Mouse (Mus musculus) frontal cortex, postnatal 10 days (tissue): ENCODE measurements around the gene Ren1.
A peak's percentile ranks its signal among the peaks of the same experiment; 100 is the strongest.

Experiments used
- DNase-seq, 2 experiments: peaks; one replicate each; pipeline ENCODE4 v3.0.0; 2022; ENCODE audit warnings: low spot score in 2 of 2, mixed read lengths in 1 of 2

Gene Ren1

DNA sequence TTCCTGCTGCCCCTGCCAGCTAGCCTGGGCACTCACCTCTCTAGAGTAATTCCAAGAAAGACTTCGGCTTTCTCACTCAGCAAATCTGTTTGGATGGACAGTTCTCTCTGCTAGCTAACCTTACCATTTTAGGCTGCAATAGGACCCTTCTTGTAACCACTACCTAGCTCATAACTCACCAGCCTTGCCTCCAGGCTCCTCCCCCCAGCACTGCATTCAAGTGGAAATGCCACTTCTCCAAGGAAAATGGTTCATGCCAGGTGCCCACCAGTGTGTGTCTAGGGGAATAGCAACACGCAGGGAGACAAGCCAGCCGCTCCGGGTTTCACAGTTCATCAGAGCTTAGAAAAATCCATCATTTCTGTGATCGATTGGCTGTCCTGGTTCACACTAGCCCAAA, 27.2 kb downstream of the Ren1 start:
- no peak for DNase-seq

GRCm38 (mm10) chr1:133379254-133379985, 29.1 kb downstream of the Ren1 start:
- DNase-seq, result no peak

GRCm38 (mm10) chr1:133379986-133380320, 29.6 kb downstream of the Ren1 start:
- DNase-seq, result no peak

DNA sequence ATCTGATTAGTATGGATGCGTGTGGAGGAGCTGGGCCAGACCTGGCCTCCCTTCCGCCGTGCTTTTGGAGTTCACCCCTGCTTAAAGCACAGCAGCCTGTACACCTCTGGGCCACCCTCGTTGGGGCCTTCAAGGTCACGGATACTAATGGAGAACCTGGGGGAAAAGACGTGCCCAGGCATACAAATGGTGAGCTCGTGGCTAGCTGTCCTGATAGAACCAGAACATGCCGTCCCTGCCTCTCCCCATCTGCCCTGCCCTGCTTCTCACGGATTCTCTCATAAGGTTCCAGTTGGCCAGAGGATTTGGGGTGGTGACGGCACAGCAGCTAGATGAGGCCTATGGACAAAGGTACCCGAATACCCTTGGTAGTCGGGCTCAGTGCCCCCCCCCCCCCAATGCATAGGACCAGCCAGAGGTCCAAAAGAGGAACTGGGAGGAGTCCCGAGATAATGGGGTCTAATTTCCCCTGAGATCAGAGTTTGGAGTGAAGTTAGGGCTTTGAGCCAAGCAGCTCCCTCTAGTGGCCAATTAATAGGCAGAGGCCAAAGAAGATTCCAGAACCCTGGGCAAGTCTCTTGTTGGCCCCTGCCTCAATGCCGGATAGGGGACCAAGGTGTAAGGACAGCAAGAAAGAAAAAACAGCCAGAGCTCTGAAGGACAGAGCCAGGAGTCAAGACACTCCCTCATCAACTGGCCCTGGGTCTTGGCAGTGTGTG, 30.2 kb downstream of the Ren1 start:
- DNase-seq, result no peak

DNA sequence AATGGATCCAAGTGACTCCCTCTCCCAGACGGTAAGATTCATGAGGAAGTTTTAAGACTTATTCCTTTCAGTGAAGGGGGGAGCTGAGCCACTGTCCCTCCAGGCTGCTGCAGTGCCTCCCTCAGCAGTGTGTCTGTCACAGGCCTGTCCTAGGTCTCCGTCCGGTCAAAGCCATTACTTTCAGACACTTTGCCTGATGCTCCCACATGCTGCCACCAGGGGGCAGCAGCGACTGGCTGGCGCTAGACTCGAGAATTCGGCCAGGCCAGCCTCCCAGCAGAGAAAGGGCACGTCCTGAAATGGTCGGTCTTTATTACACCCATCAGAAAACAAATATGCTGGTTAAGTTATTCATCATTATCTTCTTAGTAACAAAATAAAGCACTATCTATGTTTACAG, 31.7 kb downstream of the Ren1 start:
- DNase-seq, result no peak

DNA sequence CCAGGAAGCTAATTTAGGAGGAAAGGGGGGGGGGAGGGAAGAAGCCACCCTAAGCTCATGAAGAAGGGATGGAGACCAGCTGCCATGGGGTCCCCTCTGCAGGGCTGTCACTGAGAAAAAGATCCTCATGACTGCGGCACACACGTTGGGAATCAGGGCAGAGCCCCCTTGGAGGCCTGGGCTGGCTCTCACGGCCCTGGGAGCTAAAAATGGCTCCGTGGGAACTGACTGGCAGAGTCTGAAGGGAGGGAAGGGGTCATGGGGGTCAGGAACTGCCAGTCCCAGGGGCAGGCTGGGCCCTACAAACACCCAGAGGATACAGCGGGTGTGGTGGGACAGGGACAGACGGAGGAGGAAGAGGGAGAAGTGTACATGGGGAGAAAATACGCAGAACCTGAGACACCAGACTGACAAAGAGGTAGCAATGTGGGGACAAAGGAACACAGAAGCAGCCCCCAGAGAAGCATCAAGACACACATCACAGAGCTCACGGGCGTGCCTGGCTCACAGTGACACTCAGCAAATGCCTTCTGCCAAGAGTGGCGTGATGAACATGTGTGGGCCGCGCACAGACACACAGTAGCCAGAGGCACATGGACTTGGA, 32.3 kb downstream of the Ren1 start:
- no peak for DNase-seq

DNA sequence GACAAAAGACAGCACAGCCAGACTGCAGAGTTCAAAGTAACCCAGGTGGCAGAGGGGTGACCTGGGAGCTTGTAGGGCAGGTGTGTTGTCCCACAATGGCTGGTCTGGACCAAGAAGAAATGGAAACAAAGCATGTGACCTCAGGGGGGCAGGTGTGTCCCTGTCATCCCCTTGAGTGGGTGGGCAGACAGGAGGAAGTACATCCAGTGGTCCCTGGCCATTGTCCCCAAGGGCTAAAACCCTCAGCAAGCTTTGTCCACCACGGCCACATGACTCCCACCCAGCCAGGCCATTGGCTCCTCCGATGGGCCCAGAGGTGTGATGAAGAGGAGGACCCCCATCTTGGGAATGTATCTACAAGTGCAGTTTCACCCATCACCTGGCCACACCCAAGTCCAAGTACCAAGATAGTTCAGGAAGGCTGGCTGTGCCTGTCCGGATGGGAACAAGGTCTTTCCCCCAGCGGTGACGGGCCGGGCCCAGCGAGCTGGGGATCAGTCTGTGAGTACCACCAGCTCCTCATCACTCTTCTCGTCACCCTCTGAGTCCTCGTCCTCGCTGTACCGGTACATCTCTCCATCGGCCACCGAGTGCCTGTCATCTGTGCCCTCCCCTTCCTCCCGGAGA, 33.0 kb downstream of the Ren1 start:
- DNase-seq, result no peak

- peak in 1 of 2 experiments; percentile 61 for DNase-seq
Measured at GRCm38 (mm10) chr1:133385506-133385905, 35.2 kb downstream of the Ren1 start.

- no peak for DNase-seq
Measured at GRCm38 (mm10) chr1:133386209-133386608, 35.9 kb downstream of the Ren1 start.

DNA sequence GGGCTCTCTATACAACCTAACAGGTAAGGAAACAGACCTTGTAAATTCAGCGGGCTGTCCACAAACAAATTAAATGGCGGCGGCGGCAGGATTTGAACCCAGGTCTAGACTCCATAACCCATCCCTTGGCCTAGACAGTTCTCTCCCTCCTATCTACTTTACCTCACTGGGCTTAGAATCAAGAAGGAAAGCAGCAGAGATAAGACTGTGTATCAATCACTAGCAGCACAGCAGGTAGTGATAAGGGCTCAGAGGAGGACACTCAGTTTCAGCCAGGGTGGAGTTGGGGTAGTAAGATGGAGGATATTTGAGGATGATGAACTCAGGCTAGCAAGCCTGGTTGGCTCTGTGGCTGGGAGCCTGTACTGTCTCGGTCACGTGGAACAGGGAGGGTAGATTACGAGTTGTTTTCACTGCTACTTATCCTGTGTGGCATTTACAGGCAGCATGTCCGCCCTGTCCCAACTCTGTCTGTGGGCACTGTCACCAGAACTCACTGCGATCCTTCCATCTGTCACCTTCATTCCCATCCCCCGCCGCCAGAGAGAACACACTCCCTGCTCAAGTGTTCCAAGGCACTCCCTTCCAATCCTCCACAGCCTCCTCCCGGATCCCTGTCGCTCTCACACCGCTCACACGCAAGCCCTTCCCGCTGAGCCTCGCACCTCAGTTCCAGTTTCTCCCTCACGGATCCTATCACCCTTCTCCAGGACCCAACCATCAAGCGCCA, 37.4 kb downstream of the Ren1 start:
- no peak for DNase-seq

- no peak for DNase-seq
Measured at GRCm38 (mm10) chr1:133394702-133395101, 44.4 kb downstream of the Ren1 start.

DNA sequence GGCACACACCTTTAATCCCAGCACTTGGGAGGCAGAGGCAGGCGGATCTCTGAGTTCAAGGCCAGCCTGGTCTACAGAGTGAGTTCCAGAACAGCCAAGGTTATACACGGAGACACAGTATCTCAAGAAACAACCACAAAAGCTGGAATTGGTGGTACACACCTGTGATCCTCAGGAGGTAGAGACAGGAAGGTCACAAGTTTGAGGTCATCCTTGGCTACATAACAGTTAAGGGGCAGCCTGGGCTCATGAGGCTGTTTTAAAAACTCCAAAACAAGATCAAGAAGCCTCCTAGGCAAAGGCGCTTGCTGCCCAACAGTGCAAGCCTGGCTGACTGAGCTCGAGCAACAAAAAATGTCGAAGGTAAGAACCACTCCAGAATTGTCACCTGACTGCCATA, 46.4 kb downstream of the Ren1 start:
- no peak for DNase-seq

DNA sequence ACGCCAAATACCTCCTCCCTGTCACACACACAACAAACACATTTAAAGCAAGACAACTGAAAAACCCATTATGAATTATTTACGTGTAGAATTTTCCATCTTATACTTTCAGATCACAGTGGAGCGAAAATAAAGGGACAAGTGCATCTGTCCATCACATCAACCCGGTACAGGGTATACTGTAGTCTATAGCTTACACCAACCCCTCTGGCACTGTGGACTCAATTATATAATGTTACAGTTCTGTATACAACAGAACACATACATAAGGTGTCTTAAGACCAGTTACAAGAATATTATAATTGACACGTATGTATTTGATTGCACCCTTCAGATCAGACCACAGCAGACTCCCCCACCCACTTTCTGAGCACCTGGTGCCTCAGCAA, 46.8 kb downstream of the Ren1 start:
- DNase-seq, result no peak

DNA sequence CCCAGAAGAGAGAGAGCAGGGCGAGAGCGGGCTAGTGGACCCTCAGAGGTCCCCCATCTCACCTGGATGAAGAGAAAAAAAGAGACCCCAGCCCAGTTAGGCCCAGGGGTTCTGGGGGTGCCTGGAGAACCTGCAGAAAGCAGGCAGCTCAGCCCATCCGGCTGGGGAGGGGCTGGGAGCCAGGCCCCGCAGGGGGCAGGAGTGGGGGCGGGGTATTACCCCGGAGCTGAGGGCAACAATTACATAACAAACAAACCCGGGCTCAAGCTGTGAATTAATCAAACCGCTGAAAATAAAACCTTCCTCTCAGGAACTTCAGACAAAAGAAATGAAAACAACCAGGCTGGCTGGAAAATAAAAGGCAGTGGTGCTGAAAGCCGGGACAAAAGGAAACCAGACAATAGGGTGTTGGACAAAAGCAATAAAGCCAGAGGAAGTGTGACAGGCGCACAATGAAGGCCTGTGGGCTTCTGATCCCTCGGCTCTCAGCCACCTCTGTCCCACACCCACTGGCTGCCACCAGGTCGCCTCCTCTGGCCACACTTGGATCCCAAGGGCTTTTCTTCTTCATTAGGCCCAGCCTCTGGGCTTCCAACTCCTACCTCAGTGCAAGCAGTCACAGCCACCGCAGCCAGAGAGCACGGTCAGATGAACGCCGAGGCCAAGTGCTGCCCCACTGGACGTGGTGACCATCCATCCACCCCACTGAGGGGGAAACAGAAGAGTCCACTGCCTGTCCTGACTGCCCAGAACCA, 47.4 kb downstream of the Ren1 start:
- no peak for DNase-seq

GRCm38 (mm10) chr1:133400014-133400725, 49.9 kb downstream of the Ren1 start:
- DNase-seq, result no peak

DNA sequence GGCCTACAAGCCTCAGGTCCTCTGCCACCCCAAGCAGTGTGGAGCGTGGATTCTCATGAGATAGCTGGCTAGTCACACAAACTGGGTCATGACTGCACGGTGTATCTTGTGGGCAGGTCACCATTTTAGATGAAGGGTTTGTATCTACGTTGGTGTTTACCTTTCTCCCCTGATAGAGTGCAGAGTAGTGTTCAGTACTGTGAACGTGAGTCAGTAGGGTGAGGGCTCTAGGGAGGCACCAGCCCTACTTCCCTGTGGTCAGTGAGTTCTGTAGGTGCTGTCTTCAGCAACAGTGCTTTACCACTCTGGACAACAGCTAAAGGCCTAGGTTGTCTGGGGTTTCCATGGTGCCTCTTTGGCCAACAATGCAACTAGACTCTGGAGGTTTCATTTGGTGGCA, 53.7 kb downstream of the Ren1 start:
- no peak for DNase-seq

DNA sequence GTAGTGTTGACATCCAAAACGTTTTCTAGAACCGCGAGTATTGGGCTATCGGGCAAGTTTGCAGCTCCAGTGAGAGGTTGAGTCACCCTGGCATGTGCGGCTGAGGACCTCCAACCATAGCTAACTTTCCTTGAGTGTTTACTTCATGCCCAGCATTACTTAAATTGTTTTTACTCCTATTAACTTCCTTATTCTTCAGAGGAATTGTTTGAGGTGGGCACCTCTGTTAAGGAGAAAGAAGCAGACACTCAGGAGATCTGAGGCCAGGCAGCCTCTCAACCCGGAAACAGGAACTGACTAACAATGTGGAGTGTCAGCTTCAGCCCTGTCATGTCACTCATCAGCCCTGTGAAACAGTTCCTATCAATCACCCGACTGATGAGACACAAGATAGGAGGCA, 56.3 kb downstream of the Ren1 start:
- no peak for DNase-seq

- no peak for DNase-seq
Measured at GRCm38 (mm10) chr1:133407436-133407835, 57.1 kb downstream of the Ren1 start.

DNA sequence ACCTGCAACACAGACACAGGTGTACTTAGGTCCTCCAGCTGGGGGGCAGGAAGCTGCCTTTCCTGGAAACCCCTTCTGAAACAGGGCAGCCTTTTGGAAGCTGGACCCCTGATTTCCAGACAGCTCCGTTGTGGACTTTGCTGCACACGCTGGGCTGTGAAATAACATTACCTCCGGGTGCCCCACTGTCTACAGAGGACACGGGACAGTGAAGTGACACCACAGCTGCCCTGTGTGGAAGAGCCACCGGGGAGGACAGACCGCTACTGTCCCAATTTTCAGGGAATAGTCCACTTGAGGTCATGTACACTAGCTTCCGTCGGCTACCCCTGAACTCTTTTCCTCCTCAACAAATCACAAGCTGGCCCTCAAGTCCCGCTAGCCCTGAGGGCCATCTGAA, 58.0 kb downstream of the Ren1 start:
- no peak for DNase-seq

GRCm38 (mm10) chr1:133408880-133409516, 58.7 kb downstream of the Ren1 start:
- no peak for DNase-seq
